Mouse (Mus musculus): ENCODE measurements around the gene Rnf145. TPM values are rescaled to one million over a fixed set of nuclear protein-coding genes. Genes with fewer than 3 reads are reported as not detected.

Rnf145 gene
- polyA plus RNA-seq (2016; fragmentation: Nextera tagmentation; extraction: Ambion mirVana) = 158 and 159 TPM in 2 replicates

- Histone ChIP-seq H3K4me3 (peak within 1 kb of the TSS; percentile 96), H3K27me3 (no peaks in the 10 kb centered on the region), H3K4me1 (peaks cover 15% of the 10 kb centered on the region), H3K4me2 (replicated peaks) (peak within 1 kb of the TSS; percentile 77), H3K36me3 (no peaks in the 10 kb centered on the region), H3K27ac (replicated peaks) (peak within 1 kb of the TSS; percentile 98), H3K9ac (replicated peaks) (peak within 1 kb of the TSS; percentile 98), H3K9me3 (no peaks in the 10 kb centered on the region)
- 1% methylated on average over 69 of the region's 70 CpGs for WGBS
- peak; percentile 79 for ATAC-seq (ENCODE audit: low FRiP score, low read depth)
Measured at GRCm38 (mm10) chr11:44518281-44519095, at the start of gene Rnf145. Gene Rnf145, plus strand, starts transcription at chr11:44518964.

GRCm38 (mm10) chr11:44469646-44470431 is 48.9 kb upstream of the Rnf145 start:
- no peaks in the 10 kb centered on the region for H3K27me3 ChIP-seq
- peak overlapping the region; percentile 94 for H3K4me3 ChIP-seq
- peak overlapping the region; percentile 92 for H3K9ac ChIP-seq (replicated peaks)
- peaks cover 14% of the 10 kb centered on the region for H3K4me1 ChIP-seq
- H3K4me2 ChIP-seq (replicated peaks) = peak overlapping the region; percentile 82
- H3K9me3 ChIP-seq = no peaks in the 10 kb centered on the region
- H3K27ac ChIP-seq (replicated peaks) = peak overlapping the region; percentile 90
- H3K36me3 ChIP-seq = 0 out of 2 replicates have a peak, but pooled peaks cover 9% of the 10 kb centered on the region
- under 1% methylated on average over 59 of the region's 59 CpGs for WGBS
- peak; percentile 75 for ATAC-seq (ENCODE audit: low FRiP score, low read depth)

GRCm38 (mm10) chr11:44470432-44471336 is 48.1 kb upstream of the Rnf145 start, which contains the start of gene Ublcp1:
Gene Ublcp1, minus strand, starts transcription at chr11:44470498.
- Histone ChIP-seq H3K27me3 (no peaks in the 10 kb centered on the region), H3K27ac (replicated peaks) (peak within 1 kb of the TSS; percentile 90), H3K4me2 (replicated peaks) (peak within 1 kb of the TSS; percentile 82), H3K36me3 (0 out of 2 replicates have a peak, but pooled peaks cover 5% of the 10 kb centered on the region), H3K9me3 (no peaks in the 10 kb centered on the region), H3K4me1 (peaks cover 14% of the 10 kb centered on the region), H3K4me3 (peak within 1 kb of the TSS; percentile 94), H3K9ac (replicated peaks) (peak within 1 kb of the TSS; percentile 92)
- WGBS = under 1% methylated on average over 53 of the region's 54 CpGs
- peak; percentile 93 for ATAC-seq (ENCODE audit: low FRiP score, low read depth)

GRCm38 (mm10) chr11:44471337-44471995 is 47.3 kb upstream of the Rnf145 start:
- no peaks in the 10 kb centered on the region for H3K27me3 ChIP-seq
- peak overlapping the region; percentile 94 for H3K4me3 ChIP-seq
- H3K36me3 ChIP-seq = no peaks in the 10 kb centered on the region
- H3K9ac ChIP-seq (replicated peaks) = peak overlapping the region; percentile 92
- peak overlapping the region; percentile 82 for H3K4me2 ChIP-seq (replicated peaks)
- peaks cover 14% of the 10 kb centered on the region for H3K4me1 ChIP-seq
- 23% methylated on average over 4 of the region's 4 CpGs for WGBS
- H3K27ac ChIP-seq (replicated peaks) = peak overlapping the region; percentile 90
- no peaks in the 10 kb centered on the region for H3K9me3 ChIP-seq
- ATAC-seq (ENCODE audit: low FRiP score, low read depth) = no peak

GRCm38 (mm10) chr11:44475467-44475866 is 43.3 kb upstream of the Rnf145 start:
- 78% methylated on average over 3 of the region's 3 CpGs for WGBS
- H3K9me3 ChIP-seq = no peaks in the 10 kb centered on the region
- H3K36me3 ChIP-seq = no peaks in the 10 kb centered on the region
- no peak overlapping the region for H3K4me2 ChIP-seq (replicated peaks)
- H3K27me3 ChIP-seq = no peaks in the 10 kb centered on the region
- H3K9ac ChIP-seq (replicated peaks) = no peak overlapping the region
- no peak overlapping the region for H3K4me3 ChIP-seq
- no peak for ATAC-seq (ENCODE audit: low FRiP score, low read depth)
- no peak overlapping the region for H3K27ac ChIP-seq (replicated peaks)
- peaks cover 9% of the 10 kb centered on the region for H3K4me1 ChIP-seq

GRCm38 (mm10) chr11:44476445-44476844 is 42.3 kb upstream of the Rnf145 start:
- H3K9me3 ChIP-seq = no peaks in the 10 kb centered on the region
- no peak overlapping the region for H3K4me2 ChIP-seq (replicated peaks)
- 91% methylated on average over 2 of the region's 2 CpGs for WGBS
- peaks cover 5% of the 10 kb centered on the region for H3K4me1 ChIP-seq
- no peak overlapping the region for H3K4me3 ChIP-seq
- no peak for ATAC-seq (ENCODE audit: low FRiP score, low read depth)
- no peaks in the 10 kb centered on the region for H3K36me3 ChIP-seq
- no peak overlapping the region for H3K9ac ChIP-seq (replicated peaks)
- no peaks in the 10 kb centered on the region for H3K27me3 ChIP-seq
- no peak overlapping the region for H3K27ac ChIP-seq (replicated peaks)

- no peak for ATAC-seq (ENCODE audit: low FRiP score, low read depth)
- Histone ChIP-seq H3K9me3 (no peaks in the 10 kb centered on the region), H3K27ac (replicated peaks) (no peak overlapping the region), H3K9ac (replicated peaks) (no peak overlapping the region), H3K4me1 (no peaks in the 10 kb centered on the region), H3K4me2 (replicated peaks) (no peak overlapping the region), H3K4me3 (no peak overlapping the region), H3K36me3 (no peaks in the 10 kb centered on the region), H3K27me3 (no peaks in the 10 kb centered on the region)
- WGBS = 92% methylated on average over 4 of the region's 4 CpGs
Measured at GRCm38 (mm10) chr11:44478382-44478781, 40.4 kb upstream of the Rnf145 start.

GRCm38 (mm10) chr11:44480246-44480645 is 38.5 kb upstream of the Rnf145 start:
- no peaks in the 10 kb centered on the region for H3K9me3 ChIP-seq
- ATAC-seq (ENCODE audit: low FRiP score, low read depth) = no peak
- no peak overlapping the region for H3K4me2 ChIP-seq (replicated peaks)
- 93% methylated on average over 6 of the region's 6 CpGs for WGBS
- H3K9ac ChIP-seq (replicated peaks) = no peak overlapping the region
- H3K27me3 ChIP-seq = no peaks in the 10 kb centered on the region
- no peak overlapping the region for H3K4me3 ChIP-seq
- H3K27ac ChIP-seq (replicated peaks) = no peak overlapping the region
- H3K36me3 ChIP-seq = no peaks in the 10 kb centered on the region
- no peaks in the 10 kb centered on the region for H3K4me1 ChIP-seq

- 93% methylated on average over 7 of the region's 7 CpGs for WGBS
- no peaks in the 10 kb centered on the region for H3K4me1 ChIP-seq
- no peak for ATAC-seq (ENCODE audit: low FRiP score, low read depth)
- no peak overlapping the region for H3K27ac ChIP-seq (replicated peaks)
- H3K9me3 ChIP-seq = no peaks in the 10 kb centered on the region
- no peak overlapping the region for H3K4me3 ChIP-seq
- H3K9ac ChIP-seq (replicated peaks) = no peak overlapping the region
- no peaks in the 10 kb centered on the region for H3K27me3 ChIP-seq
- no peak overlapping the region for H3K4me2 ChIP-seq (replicated peaks)
- no peaks in the 10 kb centered on the region for H3K36me3 ChIP-seq
Measured at GRCm38 (mm10) chr11:44485089-44485736, 33.6 kb upstream of the Rnf145 start.

- Histone ChIP-seq H3K4me2 (replicated peaks) (no peak overlapping the region), H3K4me1 (no peaks in the 10 kb centered on the region), H3K4me3 (no peak overlapping the region), H3K9me3 (no peaks in the 10 kb centered on the region), H3K9ac (replicated peaks) (no peak overlapping the region), H3K27ac (replicated peaks) (no peak overlapping the region), H3K27me3 (no peaks in the 10 kb centered on the region), H3K36me3 (no peaks in the 10 kb centered on the region)
- no peak for ATAC-seq (ENCODE audit: low FRiP score, low read depth)
- 96% methylated on average over 1 of the region's 1 CpGs for WGBS
Measured at GRCm38 (mm10) chr11:44489117-44489516, 29.6 kb upstream of the Rnf145 start.

All from midbrain, embryonic 12.5 days (tissue).